Mouse (Mus musculus) limb, embryonic 14.5 days (tissue): ENCODE measurements around the gene Otulinl. TPM values are rescaled to one million over a fixed set of nuclear protein-coding genes. Genes with fewer than 3 reads are reported as not detected.

Experiments used
- ATAC-seq: fragments of 200-750 bp; cut with Nextera tagmentation; 2 replicates; pipeline ENCODE4 v1.8.0; 2017; ENCODE audit warnings: low read depth, moderate number of reproducible peaks, moderate TSS enrichment; ENCODE audit not compliant: low FRiP score
- DNase-seq: peaks from one replicate; pipeline ENCODE4 v3.0.0-alpha.2; 2015; ENCODE audit warnings: low spot score
- H3K27ac ChIP-seq: fragments of 300-500 bp; sonication (generic); replicated peaks from 2 replicates; pipeline ENCODE4 v1.5.1; 2014; ENCODE audit warnings: low read depth, mild to moderate bottlenecking, low read length, moderate library complexity, mixed read lengths
- H3K27me3 ChIP-seq: fragments of 300-500 bp; sonication (generic); 2 replicates; pipeline ENCODE4 v1.6.1; 2014; ENCODE audit warnings: low read length, mixed read lengths; ENCODE audit not compliant: control insufficient read depth, insufficient read depth
- H3K36me3 ChIP-seq: fragments of 300-500 bp; sonication (generic); 2 replicates; pipeline ENCODE4 v1.6.1; 2014; ENCODE audit warnings: mild to moderate bottlenecking, low read length, moderate library complexity, mixed read lengths; ENCODE audit not compliant: control insufficient read depth, insufficient read depth
- H3K4me1 ChIP-seq: fragments of 300-500 bp; sonication (generic); 2 replicates; pipeline ENCODE4 v1.6.1; 2014; ENCODE audit warnings: antibody characterized with exemption, low read length, mixed read lengths; ENCODE audit not compliant: control insufficient read depth, insufficient read depth
- H3K4me2 ChIP-seq: fragments of 300-500 bp; sonication (generic); replicated peaks from 2 replicates; pipeline ENCODE4 v1.6.1; 2014; ENCODE audit warnings: low read depth, mild to moderate bottlenecking, low read length, moderate library complexity; ENCODE audit not compliant: severe bottlenecking
- H3K4me3 ChIP-seq: fragments of 300-500 bp; sonication (generic); replicated peaks from 2 replicates; pipeline ENCODE4 v1.5.1; 2014; ENCODE audit warnings: low read length
- H3K9ac ChIP-seq: fragments of 300-500 bp; sonication (generic); 2 replicates; pipeline ENCODE4 v1.6.1; 2014; ENCODE audit warnings: mild to moderate bottlenecking, low read depth, low read length, moderate library complexity; ENCODE audit not compliant: severe bottlenecking
- H3K9me3 ChIP-seq: fragments of 300-500 bp; sonication (generic); 2 replicates; pipeline ENCODE4 v1.6.1; 2016; ENCODE audit warnings: low read length; ENCODE audit not compliant: control insufficient read depth
- POLR2A ChIP-seq: fragments of 200-500 bp; IDR thresholded peaks from 2 replicates; pipeline ENCODE4 v1.8.0; 2012; ENCODE audit warnings: inconsistent platforms, mild to moderate bottlenecking, moderate library complexity, borderline replicate concordance; ENCODE audit not compliant: insufficient read depth, insufficient read length; ENCODE audit errors: extremely low read depth
- WGBS: fragments of 180-500 bp; shearing (Covaris S2); extraction: QIAGEN DNeasy Blood & Tissue Kit; methylation state at CpG from one replicate; pipeline ENCODE4 v1.1.7; 2014; 5-methylcytosine and 5-hydroxymethylcytosine counted together
- polyA plus RNA-seq, 2 experiments: library from polyadenylated mRNA; depleted of rRNA in 1 of 2; stranded (reverse) in 1 of 2; unstranded in 1 of 2; fragments of >200 nt; fragmentation: Nextera tagmentation in 1 of 2; extraction: Ambion mirVana in 1 of 2; gene quantifications; 2 replicates each; pipeline versions ENCODE4 v1.2.1 to v1.2.3; 2012 to 2014

Gene Otulinl
- polyA plus RNA-seq, 2 experiments, result 9.6 to 20.6 TPM

- no peak overlapping the region for H3K4me3 ChIP-seq
- H3K4me1 ChIP-seq, result 0 out of 2 replicates have a peak, but pooled peaks cover 3% of the 10 kb centered on the region
- ATAC-seq (no peak), DNase-seq (no peak)
- TF ChIP-seq POLR2A, result no peak
- H3K9me3 ChIP-seq, result no peaks in the 10 kb centered on the region
- H3K27me3 ChIP-seq, result no peaks in the 10 kb centered on the region
- no peak overlapping the region for H3K9ac ChIP-seq
- H3K4me2 ChIP-seq, result no peak overlapping the region
- no peaks in the 10 kb centered on the region for H3K36me3 ChIP-seq
- WGBS, result 58% methylated on average over 1 of the region's 1 CpGs
- no peak overlapping the region for H3K27ac ChIP-seq
Observed at GRCm38 (mm10) chr15:27662699-27663098, 18.7 kb downstream of the Otulinl start.

- H3K27me3 ChIP-seq, result no peaks in the 10 kb centered on the region
- no peak overlapping the region for H3K9ac ChIP-seq
- H3K4me3 ChIP-seq, result no peak overlapping the region
- no peak for ATAC-seq
- H3K4me1 ChIP-seq, result 0 out of 2 replicates have a peak, but pooled peaks cover 3% of the 10 kb centered on the region
- no peak overlapping the region for H3K27ac ChIP-seq
- 86% methylated on average over 6 of the region's 6 CpGs for WGBS
- no peak overlapping the region for H3K4me2 ChIP-seq
- DNase-seq, result no peak
- no peak for TF ChIP-seq POLR2A
- no peaks in the 10 kb centered on the region for H3K36me3 ChIP-seq
- H3K9me3 ChIP-seq, result no peaks in the 10 kb centered on the region
Observed at GRCm38 (mm10) chr15:27661696-27662095, 19.7 kb downstream of the Otulinl start.

GRCm38 (mm10) chr15:27659592-27660244, 21.7 kb downstream of the Otulinl start:
- no peaks in the 10 kb centered on the region for H3K4me1 ChIP-seq
- ATAC-seq (peak; percentile 65; the same call in 1 of the 2 replicates), DNase-seq (peak; percentile 89)
- no peak for TF ChIP-seq POLR2A
- no peak overlapping the region for H3K4me2 ChIP-seq
- H3K9me3 ChIP-seq, result no peaks in the 10 kb centered on the region
- no peak overlapping the region for H3K9ac ChIP-seq
- no peaks in the 10 kb centered on the region for H3K36me3 ChIP-seq
- 41% methylated on average over 17 of the region's 17 CpGs for WGBS
- H3K27me3 ChIP-seq, result no peaks in the 10 kb centered on the region
- no peak overlapping the region for H3K4me3 ChIP-seq
- H3K27ac ChIP-seq, result no peak overlapping the region

- no peaks in the 10 kb centered on the region for H3K9me3 ChIP-seq
- TF ChIP-seq POLR2A, result no peak
- no peak overlapping the region for H3K27ac ChIP-seq
- H3K4me3 ChIP-seq, result no peak overlapping the region
- no peak for DNase-seq
- no peak overlapping the region for H3K4me2 ChIP-seq
- no peaks in the 10 kb centered on the region for H3K36me3 ChIP-seq
- no peaks in the 10 kb centered on the region for H3K4me1 ChIP-seq
- H3K27me3 ChIP-seq, result no peaks in the 10 kb centered on the region
- WGBS, result 89% methylated on average over 5 of the region's 5 CpGs
- H3K9ac ChIP-seq, result no peak overlapping the region
- no peak for ATAC-seq
Observed at GRCm38 (mm10) chr15:27659143-27659542, 22.2 kb downstream of the Otulinl start.

- ATAC-seq (no peak), DNase-seq (no peak)
- WGBS, result 88% methylated on average over 4 of the region's 4 CpGs
Observed at GRCm38 (mm10) chr15:27658356-27658755, 23.0 kb downstream of the Otulinl start.

More at GRCm38 (mm10) chr15:27658356-27658755, 23.0 kb downstream of the Otulinl start:
- no peaks in the 10 kb centered on the region for H3K36me3 ChIP-seq
- no peaks in the 10 kb centered on the region for H3K27me3 ChIP-seq
- no peak overlapping the region for H3K4me3 ChIP-seq
- H3K4me1 ChIP-seq, result no peaks in the 10 kb centered on the region
- H3K9me3 ChIP-seq, result no peaks in the 10 kb centered on the region
- no peak overlapping the region for H3K9ac ChIP-seq
- no peak for TF ChIP-seq POLR2A
- no peak overlapping the region for H3K27ac ChIP-seq
- no peak overlapping the region for H3K4me2 ChIP-seq
